Mouse (Mus musculus) gastrocnemius, postnatal 10 days (tissue): Measurements from ENCODE around the gene Rarg. TPM values are rescaled to one million over a fixed set of nuclear protein-coding genes. Genes with fewer than 3 reads are reported as not detected.

Experiments used
- DNase-seq: peaks from one replicate; pipeline ENCODE4 v3.0.0; 2021; ENCODE audit warnings: mixed read lengths
- total RNA-seq, 2 experiments: library from RNA; stranded (reverse); gene quantifications; 2 replicates each; pipeline ENCODE4 v1.2.3; 2021

Gene Rarg
- total RNA-seq, 2 experiments from 2014 or later: 12.4 to 22.2 TPM

- DNase-seq: peak; percentile 52
Measured at GRCm38 (mm10) chr15:102258076-102258470, 756 bp upstream of the Rarg start.

- DNase-seq: no peak
Measured at GRCm38 (mm10) chr15:102256431-102257201, 701 bp downstream of the Rarg start.

GRCm38 (mm10) chr15:102255547-102256255 is 1.6 kb downstream of the Rarg start:
- no peak for DNase-seq

GRCm38 (mm10) chr15:102250521-102250920 is 6.8 kb downstream of the Rarg start:
- DNase-seq: no peak

- DNase-seq: no peak
Measured at GRCm38 (mm10) chr15:102249967-102250366, 7.3 kb downstream of the Rarg start.

- DNase-seq: peak; percentile 38
Measured at GRCm38 (mm10) chr15:102249251-102249691, 8.0 kb downstream of the Rarg start.

GRCm38 (mm10) chr15:102248812-102249191 is 8.5 kb downstream of the Rarg start:
- DNase-seq: no peak

GRCm38 (mm10) chr15:102248131-102248811 is 9.0 kb downstream of the Rarg start:
- no peak for DNase-seq

- DNase-seq: peak; percentile 80
Measured at GRCm38 (mm10) chr15:102247252-102248130, 9.8 kb downstream of the Rarg start.

GRCm38 (mm10) chr15:102246866-102247251 is 10.5 kb downstream of the Rarg start:
- DNase-seq: peak; percentile 94

GRCm38 (mm10) chr15:102245891-102246741 is 11.2 kb downstream of the Rarg start:
- peak; percentile 63 for DNase-seq

GRCm38 (mm10) chr15:102245461-102245881 is 11.8 kb downstream of the Rarg start:
- DNase-seq: peak; percentile 25

- peak; percentile 55 for DNase-seq
Measured at GRCm38 (mm10) chr15:102244306-102245191, 12.8 kb downstream of the Rarg start.

- no peak for DNase-seq
Measured at GRCm38 (mm10) chr15:102243229-102244190, 13.8 kb downstream of the Rarg start.

- DNase-seq: no peak
Measured at GRCm38 (mm10) chr15:102242404-102243228, 14.7 kb downstream of the Rarg start.

GRCm38 (mm10) chr15:102240607-102241006 is 16.7 kb downstream of the Rarg start:
- no peak for DNase-seq

GRCm38 (mm10) chr15:102239851-102240250 is 17.5 kb downstream of the Rarg start:
- DNase-seq: no peak

GRCm38 (mm10) chr15:102239260-102239590 is 18.1 kb downstream of the Rarg start:
- peak; percentile 90 for DNase-seq
